Mouse (Mus musculus) forebrain, embryonic 12.5 days (tissue): ENCODE results near the gene Kcnma1. TPM values are rescaled to one million over a fixed set of nuclear protein-coding genes. Genes with fewer than 3 reads are reported as not detected.

ENCODE experiments used
- ATAC-seq: fragments of 200-750 bp; cut with Nextera tagmentation; 2 replicates; pipeline ENCODE4 v1.8.0; 2017; ENCODE audit warnings: moderate TSS enrichment; ENCODE audit not compliant: low FRiP score
- H3K27ac ChIP-seq: fragments of 300-500 bp; sonication (generic); 2 replicates; pipeline ENCODE4 v1.5.1; 2016; ENCODE audit warnings: mild to moderate bottlenecking
- H3K27me3 ChIP-seq: fragments of 300-500 bp; sonication (generic); 2 replicates; pipeline ENCODE4 v1.6.1; 2016; ENCODE audit warnings: mild to moderate bottlenecking
- H3K36me3 ChIP-seq: fragments of 300-500 bp; sonication (generic); replicated peaks from 2 replicates; pipeline ENCODE4 v1.6.1; 2016; ENCODE audit warnings: mild to moderate bottlenecking
- H3K4me1 ChIP-seq: fragments of 300-500 bp; sonication (generic); 2 replicates; pipeline ENCODE4 v1.6.1; 2016
- H3K4me2 ChIP-seq: fragments of 300-500 bp; sonication (generic); 2 replicates; pipeline ENCODE4 v1.6.1; 2016; ENCODE audit warnings: mild to moderate bottlenecking, moderate library complexity
- H3K4me3 ChIP-seq: fragments of 300-500 bp; sonication (generic); replicated peaks from 2 replicates; pipeline ENCODE4 v1.5.1; 2016; ENCODE audit warnings: mild to moderate bottlenecking
- H3K9ac ChIP-seq: fragments of 300-500 bp; sonication (generic); 2 replicates; pipeline ENCODE4 v1.6.1; 2016; ENCODE audit warnings: mild to moderate bottlenecking
- H3K9me3 ChIP-seq: fragments of 300-500 bp; sonication (generic); 2 replicates; pipeline ENCODE4 v1.6.1; 2016
- WGBS: fragments of 180-500 bp; shearing (Covaris S2); methylation state at CpG from one replicate; pipeline ENCODE4 v1.1.7; 2016; 5-methylcytosine and 5-hydroxymethylcytosine counted together
- polyA plus RNA-seq: library from polyadenylated mRNA; unstranded; fragments of >200 nt; fragmentation: Nextera tagmentation; extraction: Ambion mirVana; gene quantifications from 2 replicates; pipeline ENCODE4 v1.2.1, GENCODE M21; 2016

Gene Kcnma1
- polyA plus RNA-seq, 1 experiment from 2014 or later, result 2.6 TPM

DNA sequence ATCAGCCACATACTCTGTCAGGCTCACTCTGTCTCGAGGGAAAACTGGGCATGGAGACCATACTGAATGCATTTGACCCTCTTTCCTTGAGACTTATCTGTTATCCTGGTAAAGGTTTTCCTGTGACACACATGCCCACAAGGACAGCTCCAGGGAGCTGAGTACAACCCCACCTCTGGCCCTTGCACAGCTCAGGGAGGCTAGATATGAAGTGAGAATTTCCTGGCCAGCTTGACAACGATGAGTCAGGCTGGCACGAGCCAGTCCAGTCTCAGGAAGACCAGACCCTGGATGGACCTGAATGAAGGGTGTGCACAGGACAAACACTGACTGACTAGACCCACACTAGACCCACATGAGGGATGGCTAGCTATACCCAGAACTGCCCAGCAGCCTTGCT lies 222.2 kb downstream of the Kcnma1 start:
- Histone ChIP-seq H3K36me3 (no peaks in the 10 kb centered on the region), H3K4me1 (no peaks in the 10 kb centered on the region), H3K9ac (no peak overlapping the region), H3K27me3 (no peaks in the 10 kb centered on the region), H3K4me2 (no peak overlapping the region), H3K9me3 (no peaks in the 10 kb centered on the region), H3K4me3 (no peak overlapping the region), H3K27ac (no peak overlapping the region)
- 62% methylated on average over 3 of the region's 3 CpGs for WGBS
- no peak for ATAC-seq

DNA sequence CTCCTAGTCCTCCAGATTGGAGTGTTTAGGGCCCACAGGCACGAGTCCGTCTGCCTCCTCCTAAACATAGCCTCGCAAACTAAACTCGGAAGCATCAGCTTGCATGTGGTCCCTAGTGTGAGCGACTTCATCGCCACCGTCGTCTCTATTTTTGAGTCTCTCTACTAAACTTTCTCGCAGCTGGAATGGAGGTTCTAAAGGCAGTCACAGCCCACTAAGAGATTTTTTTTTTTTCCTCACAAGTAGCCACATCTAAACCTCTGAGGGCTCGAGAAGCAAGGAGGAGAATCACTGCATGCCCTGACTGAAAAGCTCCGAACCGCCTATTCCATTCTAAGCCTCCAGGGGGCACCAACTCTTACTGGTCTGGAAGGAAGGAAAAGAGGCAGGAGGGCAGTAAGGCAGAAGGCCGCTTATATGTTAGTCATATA lies 223.0 kb downstream of the Kcnma1 start:
- Histone ChIP-seq H3K9me3 (no peaks in the 10 kb centered on the region), H3K4me2 (no peak overlapping the region), H3K9ac (no peak overlapping the region), H3K27ac (no peak overlapping the region), H3K4me3 (no peak overlapping the region), H3K36me3 (no peaks in the 10 kb centered on the region), H3K4me1 (no peaks in the 10 kb centered on the region), H3K27me3 (no peaks in the 10 kb centered on the region)
- ATAC-seq, result no peak
- WGBS, result 54% methylated on average over 13 of the region's 13 CpGs

DNA sequence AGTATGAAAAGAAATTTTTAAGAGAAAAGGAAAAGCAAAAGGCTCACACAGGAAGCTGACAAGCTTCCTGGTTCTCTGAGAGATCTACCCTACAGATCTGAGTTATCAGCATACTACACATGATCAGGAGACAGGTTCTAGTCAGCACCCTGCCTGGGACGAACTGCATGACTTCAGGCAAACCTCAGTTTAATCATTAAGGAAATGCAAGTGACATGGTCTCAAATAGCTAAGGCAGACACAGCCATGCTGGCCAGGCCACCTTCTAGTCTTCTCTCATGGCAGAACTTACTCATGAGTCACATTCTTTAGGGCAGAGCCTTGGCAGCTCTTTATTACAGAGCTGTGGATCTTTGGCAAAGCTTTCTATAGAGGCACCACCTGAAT lies 227.6 kb downstream of the Kcnma1 start:
- H3K36me3 ChIP-seq, result no peaks in the 10 kb centered on the region
- no peak overlapping the region for H3K27ac ChIP-seq
- no peaks in the 10 kb centered on the region for H3K27me3 ChIP-seq
- ATAC-seq, result no peak
- H3K4me3 ChIP-seq, result no peak overlapping the region
- WGBS, result 74% methylated on average over 1 of the region's 1 CpGs
- no peak overlapping the region for H3K4me2 ChIP-seq
- H3K9ac ChIP-seq, result no peak overlapping the region
- peaks cover 5% of the 10 kb centered on the region for H3K4me1 ChIP-seq
- H3K9me3 ChIP-seq, result no peaks in the 10 kb centered on the region

DNA sequence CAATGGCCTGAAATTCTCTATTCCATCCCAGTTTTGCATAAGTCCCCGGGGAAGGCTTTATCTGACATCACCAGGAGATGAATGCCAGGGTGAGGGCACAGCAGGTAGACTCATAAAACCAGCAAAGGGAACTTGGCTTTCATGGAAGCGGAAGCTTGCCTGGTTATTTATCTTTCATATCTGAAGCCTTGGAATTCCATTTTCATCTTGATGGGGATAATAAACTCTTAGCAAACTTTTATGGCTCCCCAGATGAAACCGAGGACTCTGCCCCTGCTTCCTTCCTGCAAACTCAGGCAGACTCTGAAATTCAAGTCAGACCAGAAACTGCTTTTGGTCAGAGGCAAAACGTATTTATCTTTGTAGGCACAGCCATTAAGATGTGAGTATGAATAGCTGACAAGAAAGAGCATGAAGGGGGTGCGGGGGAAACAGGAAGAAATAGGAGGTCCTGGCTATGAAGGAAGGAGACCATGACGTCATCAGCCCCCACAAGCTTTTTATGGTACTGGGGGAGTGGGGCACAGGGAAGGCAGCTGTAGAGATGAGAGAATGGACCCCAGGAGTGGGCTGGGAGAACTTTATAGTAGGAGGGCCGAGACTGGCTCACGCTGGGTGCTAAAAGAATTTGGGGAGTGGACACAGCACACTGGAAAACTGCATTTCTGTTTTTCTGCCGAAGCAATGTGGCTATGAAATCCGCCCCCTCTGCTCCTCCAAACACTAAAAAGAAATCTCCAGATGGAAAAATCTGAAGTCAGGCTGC lies 228.2 kb downstream of the Kcnma1 start:
- Histone ChIP-seq H3K4me3 (no peak overlapping the region), H3K27me3 (no peaks in the 10 kb centered on the region), H3K4me1 (peaks cover 5% of the 10 kb centered on the region), H3K27ac (no peak overlapping the region), H3K4me2 (no peak overlapping the region), H3K36me3 (no peaks in the 10 kb centered on the region), H3K9ac (no peak overlapping the region), H3K9me3 (no peaks in the 10 kb centered on the region)
- ATAC-seq, result no peak
- 72% methylated on average over 10 of the region's 10 CpGs for WGBS

DNA sequence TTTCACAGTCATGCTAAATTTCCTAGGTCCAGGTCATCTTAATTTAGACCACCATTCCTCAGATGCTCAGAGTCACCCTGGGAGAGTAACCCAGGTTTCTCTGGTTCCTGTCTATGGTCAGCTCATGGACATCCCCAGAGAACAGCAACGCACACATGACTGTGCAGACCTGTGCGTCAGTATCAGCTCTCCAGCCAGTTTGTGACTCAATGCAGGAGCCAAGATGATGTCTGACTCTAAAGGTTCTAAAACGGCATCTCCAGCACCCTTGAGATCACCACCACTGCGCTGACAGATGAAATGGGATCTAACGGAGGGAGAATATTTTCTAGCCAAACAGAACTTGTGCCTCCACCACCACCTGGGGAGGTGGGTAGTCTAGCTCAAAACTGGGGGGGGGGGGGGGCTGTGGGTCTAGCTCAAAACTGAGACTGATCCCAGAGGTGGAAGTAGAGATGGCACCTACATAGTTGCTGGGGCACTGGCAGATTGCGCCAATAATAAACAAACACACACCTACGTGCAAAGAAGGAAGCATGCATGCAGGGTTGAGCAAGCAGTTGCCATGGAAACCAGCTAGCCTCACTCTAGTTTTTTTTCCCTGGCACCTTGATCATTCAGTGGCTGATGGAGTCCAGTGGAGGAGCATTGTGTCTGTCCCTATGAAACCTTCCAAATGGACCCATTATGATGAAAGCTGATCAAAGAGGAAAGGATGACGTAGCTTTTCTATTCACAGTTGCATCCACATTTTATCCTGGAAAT lies 231.3 kb downstream of the Kcnma1 start:
- Histone ChIP-seq H3K9me3 (no peaks in the 10 kb centered on the region), H3K4me1 (peaks cover 5% of the 10 kb centered on the region), H3K36me3 (no peaks in the 10 kb centered on the region), H3K4me2 (no peak overlapping the region), H3K27ac (no peak overlapping the region), H3K9ac (no peak overlapping the region), H3K27me3 (no peaks in the 10 kb centered on the region), H3K4me3 (no peak overlapping the region)
- WGBS, result 64% methylated on average over 8 of the region's 8 CpGs
- ATAC-seq, result no peak

DNA sequence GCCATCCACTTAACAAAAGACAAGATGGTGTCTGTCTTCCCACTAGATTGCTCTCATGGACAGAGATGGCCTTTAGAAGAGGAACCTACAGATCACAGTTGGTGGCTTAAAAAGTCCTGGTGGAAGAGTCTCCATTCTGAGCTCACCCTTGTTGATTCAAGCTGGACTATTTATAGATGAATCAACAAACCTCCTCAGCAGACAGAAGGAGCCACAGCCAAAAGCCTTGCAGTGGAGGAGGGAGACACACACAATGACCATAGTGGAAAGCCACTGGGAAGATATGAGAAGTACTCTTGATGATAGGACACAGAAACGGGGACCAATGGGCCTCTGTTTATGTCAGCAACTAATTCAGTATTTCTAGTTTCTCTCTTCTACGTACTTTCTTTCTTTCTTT lies 239.7 kb downstream of the Kcnma1 start:
- WGBS, result 85% methylated on average over 2 of the region's 2 CpGs
- no peak overlapping the region for H3K9ac ChIP-seq
- no peaks in the 10 kb centered on the region for H3K27me3 ChIP-seq
- no peak for ATAC-seq
- H3K9me3 ChIP-seq, result no peaks in the 10 kb centered on the region
- no peak overlapping the region for H3K27ac ChIP-seq
- H3K4me3 ChIP-seq, result no peak overlapping the region
- H3K4me2 ChIP-seq, result no peak overlapping the region
- no peaks in the 10 kb centered on the region for H3K36me3 ChIP-seq
- H3K4me1 ChIP-seq, result no peaks in the 10 kb centered on the region

DNA sequence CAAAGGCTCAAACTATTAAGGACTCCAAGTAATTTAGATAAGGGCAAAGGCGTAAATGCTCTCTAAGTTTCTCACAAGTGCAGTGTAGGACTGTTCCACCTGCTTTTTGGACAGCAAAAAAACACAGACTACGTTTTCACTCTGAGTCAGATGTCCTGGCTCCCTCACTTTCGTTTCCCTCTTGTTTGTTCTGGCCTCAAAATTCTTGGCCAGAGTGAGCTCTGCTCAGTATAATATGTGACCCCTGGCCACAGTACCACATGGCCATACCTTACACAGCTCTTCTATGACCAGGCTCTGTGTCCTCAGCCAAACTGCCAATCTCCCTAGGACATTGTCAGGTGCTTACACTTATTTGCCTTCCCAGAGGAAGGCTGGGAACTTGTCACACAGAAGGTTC lies 241.6 kb downstream of the Kcnma1 start:
- 80% methylated on average over 3 of the region's 3 CpGs for WGBS
- Histone ChIP-seq H3K4me1 (no peaks in the 10 kb centered on the region), H3K36me3 (no peaks in the 10 kb centered on the region), H3K4me2 (no peak overlapping the region), H3K9ac (no peak overlapping the region), H3K4me3 (no peak overlapping the region), H3K9me3 (no peaks in the 10 kb centered on the region), H3K27me3 (no peaks in the 10 kb centered on the region), H3K27ac (no peak overlapping the region)
- no peak for ATAC-seq

DNA sequence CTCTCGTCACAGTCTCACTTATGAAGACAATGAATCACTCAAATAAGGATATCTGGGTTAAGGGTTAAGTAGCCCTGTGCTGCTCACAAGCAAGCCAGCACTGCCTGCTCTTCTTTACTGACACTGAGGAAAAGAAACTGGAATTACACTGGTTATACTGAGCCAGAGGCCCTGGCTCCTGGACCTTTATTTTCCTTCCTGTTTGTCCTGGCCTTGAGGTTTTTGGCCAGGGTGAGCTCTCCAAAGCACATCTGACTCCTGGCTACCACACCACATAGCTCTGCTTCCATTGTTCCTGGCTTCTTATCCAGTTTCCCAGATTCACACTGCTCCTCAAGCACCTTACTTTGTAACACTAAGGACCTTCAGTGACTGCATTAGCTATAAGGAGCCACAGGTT lies 242.5 kb downstream of the Kcnma1 start:
- H3K4me2 ChIP-seq, result no peak overlapping the region
- no peak for ATAC-seq
- no peak overlapping the region for H3K4me3 ChIP-seq
- H3K4me1 ChIP-seq, result no peaks in the 10 kb centered on the region
- no peak overlapping the region for H3K27ac ChIP-seq
- H3K36me3 ChIP-seq, result no peaks in the 10 kb centered on the region
- H3K9ac ChIP-seq, result no peak overlapping the region
- WGBS, result 77% methylated on average over 1 of the region's 1 CpGs
- no peaks in the 10 kb centered on the region for H3K27me3 ChIP-seq
- no peaks in the 10 kb centered on the region for H3K9me3 ChIP-seq

DNA sequence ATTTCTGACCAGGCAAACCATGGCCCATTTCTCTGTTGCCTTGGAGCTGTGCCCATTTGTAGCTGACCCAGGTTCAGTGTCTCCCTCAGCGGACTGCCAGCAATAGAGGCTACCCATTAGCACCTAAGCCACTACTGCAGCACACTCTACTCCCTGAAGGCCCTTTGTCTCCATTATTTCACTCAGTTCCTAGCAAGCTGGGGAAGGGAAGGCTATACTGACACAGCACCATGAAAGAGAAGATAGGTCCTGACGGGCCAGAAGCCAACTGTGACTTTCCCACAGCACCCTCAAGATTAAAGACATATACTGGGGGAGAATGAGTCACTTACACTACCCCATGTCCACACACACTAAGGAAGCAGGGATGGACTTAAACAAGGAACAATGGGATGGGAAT lies 251.8 kb downstream of the Kcnma1 start:
- no peaks in the 10 kb centered on the region for H3K27me3 ChIP-seq
- ATAC-seq, result no peak

DNA sequence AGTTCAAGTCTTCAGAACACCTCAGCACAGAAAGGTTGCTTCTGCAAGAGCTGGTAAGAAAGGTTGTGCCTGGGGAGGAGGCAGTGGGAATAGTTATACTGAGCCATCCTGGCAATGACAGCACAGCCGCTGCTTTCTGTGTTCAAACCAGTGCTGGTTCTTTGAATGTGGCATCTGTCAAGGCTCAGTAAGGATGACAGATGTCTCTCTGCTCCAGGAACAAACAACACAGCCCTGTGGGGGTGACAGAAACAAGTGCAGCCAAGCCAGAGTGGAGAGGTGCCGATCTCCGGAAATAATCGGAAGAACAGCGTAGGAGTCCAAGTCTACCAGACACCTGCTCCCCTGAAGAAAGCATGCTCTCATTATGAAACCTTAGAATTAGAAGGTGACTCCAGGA lies 254.7 kb downstream of the Kcnma1 start:
- no peaks in the 10 kb centered on the region for H3K36me3 ChIP-seq
- H3K9ac ChIP-seq, result no peak overlapping the region
- no peak overlapping the region for H3K4me3 ChIP-seq
- WGBS, result 83% methylated on average over 5 of the region's 5 CpGs
- no peak overlapping the region for H3K4me2 ChIP-seq
- H3K27me3 ChIP-seq, result no peaks in the 10 kb centered on the region
- H3K9me3 ChIP-seq, result no peaks in the 10 kb centered on the region
- H3K27ac ChIP-seq, result no peak overlapping the region
- no peak for ATAC-seq
- H3K4me1 ChIP-seq, result no peaks in the 10 kb centered on the region

More for the DNA sequence above, 251.8 kb downstream of the Kcnma1 start:
- Histone ChIP-seq H3K9ac (no peak overlapping the region), H3K27ac (no peak overlapping the region), H3K4me3 (no peak overlapping the region), H3K9me3 (no peaks in the 10 kb centered on the region), H3K4me1 (no peaks in the 10 kb centered on the region), H3K36me3 (no peaks in the 10 kb centered on the region), H3K4me2 (no peak overlapping the region)
- 83% methylated on average over 2 of the region's 2 CpGs for WGBS

DNA sequence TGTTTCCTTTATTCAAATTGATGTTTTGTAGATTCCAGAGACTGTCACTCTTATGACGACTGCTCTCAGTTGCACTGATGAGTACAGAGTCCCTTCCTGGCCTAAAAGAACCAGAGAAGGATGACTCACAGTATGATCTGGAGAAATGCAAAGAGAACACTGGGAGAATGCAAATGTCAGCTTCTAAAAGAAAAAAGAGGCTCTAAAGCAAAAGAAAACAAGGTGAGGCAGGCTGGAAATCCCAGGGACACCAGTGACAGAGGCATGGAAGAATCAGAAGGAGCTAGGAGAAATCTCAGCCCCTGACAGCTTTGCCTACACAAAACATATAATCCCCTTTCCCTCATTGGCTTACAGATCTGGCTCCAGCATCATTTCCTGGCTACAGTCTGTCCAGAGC lies 255.9 kb downstream of the Kcnma1 start:
- 74% methylated on average over 1 of the region's 1 CpGs for WGBS
- H3K4me2 ChIP-seq, result no peak overlapping the region

DNA sequence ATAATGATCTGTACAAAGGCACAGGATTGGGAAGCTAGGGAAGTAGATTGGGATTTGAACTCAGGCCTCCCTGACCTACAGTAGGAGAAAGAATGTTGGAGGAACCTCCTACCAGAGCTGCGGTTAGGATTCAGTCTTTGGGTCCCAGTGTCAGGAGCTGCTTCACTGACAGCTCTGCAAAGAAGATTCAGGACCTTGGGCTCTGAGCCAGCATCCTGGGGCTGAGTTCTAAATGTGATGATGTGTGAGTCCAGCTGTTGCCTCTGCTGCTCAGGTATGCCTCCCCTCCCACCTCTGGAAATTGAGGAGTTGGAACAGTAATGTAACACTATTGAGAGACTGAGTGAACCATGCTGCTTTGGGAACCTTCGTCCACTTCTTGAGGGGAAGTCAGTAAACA lies 266.3 kb downstream of the Kcnma1 start:
- ATAC-seq, result no peak
- Histone ChIP-seq H3K9me3 (no peaks in the 10 kb centered on the region), H3K9ac (no peak overlapping the region), H3K4me1 (no peaks in the 10 kb centered on the region), H3K4me3 (no peak overlapping the region), H3K27me3 (no peaks in the 10 kb centered on the region), H3K27ac (no peak overlapping the region), H3K4me2 (no peak overlapping the region), H3K36me3 (no peaks in the 10 kb centered on the region)
- WGBS, result 94% methylated on average over 2 of the region's 2 CpGs

More for the DNA sequence above, 255.9 kb downstream of the Kcnma1 start:
- H3K27me3 ChIP-seq, result no peaks in the 10 kb centered on the region
- ATAC-seq, result no peak
- H3K9me3 ChIP-seq, result no peaks in the 10 kb centered on the region
- H3K4me3 ChIP-seq, result no peak overlapping the region
- H3K27ac ChIP-seq, result no peak overlapping the region
- no peak overlapping the region for H3K9ac ChIP-seq
- no peaks in the 10 kb centered on the region for H3K36me3 ChIP-seq
- H3K4me1 ChIP-seq, result no peaks in the 10 kb centered on the region

DNA sequence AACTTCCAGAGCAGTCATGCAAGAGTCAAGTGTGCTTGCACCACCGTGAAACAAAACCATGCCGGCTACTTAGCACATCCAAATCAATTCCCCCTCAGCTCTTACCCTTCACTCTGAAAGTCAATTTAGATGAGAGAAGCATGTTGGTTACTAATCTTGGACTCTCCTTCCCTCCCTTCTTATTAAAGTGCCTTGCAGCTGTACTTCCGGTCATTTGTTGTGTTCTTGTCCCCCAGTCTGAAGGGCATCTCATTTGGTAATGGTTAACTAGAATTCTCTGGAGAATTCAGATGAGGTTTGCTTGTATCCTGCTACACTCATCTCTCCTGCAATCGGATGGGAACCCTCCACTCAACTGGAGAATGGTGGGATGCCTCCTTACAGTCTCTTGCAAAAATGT lies 267.3 kb downstream of the Kcnma1 start:
- WGBS, result 94% methylated on average over 4 of the region's 4 CpGs

More for the DNA sequence above, 267.3 kb downstream of the Kcnma1 start:
- Histone ChIP-seq H3K27me3 (no peaks in the 10 kb centered on the region), H3K4me1 (no peaks in the 10 kb centered on the region), H3K36me3 (no peaks in the 10 kb centered on the region), H3K4me3 (no peak overlapping the region), H3K9ac (no peak overlapping the region), H3K9me3 (no peaks in the 10 kb centered on the region), H3K4me2 (no peak overlapping the region), H3K27ac (no peak overlapping the region)
- no peak for ATAC-seq
